Mouse (Mus musculus): ENCODE data around the gene Slc44a5. TPM values are rescaled to one million over a fixed set of nuclear protein-coding genes. Genes with fewer than 3 reads are reported as not detected.
A peak's percentile ranks its signal among the peaks of the same experiment; 100 is the strongest.

The Slc44a5 gene
- total RNA-seq, 2 experiments from 2014 or later = not detected

- ATAC-seq (replicated peaks; ENCODE audit: low FRiP score, poor library complexity, severe bottlenecking) = peak; percentile 89
These were observed 118.5 kb downstream of the Slc44a5 start for GRCm38 (mm10) chr3:154091468-154092338.

DNA sequence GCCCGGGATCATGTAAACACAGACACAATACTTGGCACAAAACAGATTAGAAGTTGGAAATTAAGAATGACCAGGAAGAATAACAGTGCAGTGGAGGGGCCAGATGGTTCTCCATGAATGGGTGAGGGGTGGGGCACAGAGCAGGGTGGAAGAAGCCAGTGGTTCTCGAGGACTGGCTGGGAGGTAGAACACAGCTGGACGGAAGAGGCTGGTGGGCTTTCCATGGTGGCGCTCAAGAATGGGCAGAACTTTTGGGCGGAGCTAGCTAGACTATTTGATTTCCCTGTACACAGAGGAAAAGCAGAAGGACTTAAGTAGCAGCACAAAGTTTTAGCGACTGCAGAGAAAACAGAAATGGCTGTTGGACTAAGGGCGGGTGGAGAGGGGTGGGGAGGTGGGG is 119.2 kb downstream of the Slc44a5 start:
- ATAC-seq (replicated peaks; ENCODE audit: low FRiP score, poor library complexity, severe bottlenecking) = peak; percentile 29

GRCm38 (mm10) chr3:154093745-154094322 is 120.6 kb downstream of the Slc44a5 start:
- no peak for ATAC-seq (replicated peaks; ENCODE audit: low FRiP score, poor library complexity, severe bottlenecking)

DNA sequence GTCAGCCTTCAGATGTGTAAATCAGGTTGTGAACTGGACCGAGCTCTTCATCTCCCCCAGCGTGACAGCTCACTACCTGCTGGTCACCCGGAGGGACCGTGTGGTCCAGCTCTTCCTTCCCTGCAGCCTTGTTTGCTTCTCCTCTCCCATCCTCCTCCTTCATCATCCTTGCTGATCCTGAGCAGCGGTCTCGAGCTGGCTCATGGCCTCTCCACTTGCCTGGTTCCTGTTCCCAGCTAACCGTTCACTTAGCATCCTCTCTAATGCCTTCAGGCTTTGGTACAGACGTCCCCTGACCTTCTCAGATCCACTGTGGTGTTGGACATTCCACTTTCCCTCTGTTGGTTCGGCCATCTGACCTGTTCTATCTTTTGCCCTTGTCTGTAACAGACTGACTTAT is 128.4 kb downstream of the Slc44a5 start:
- ATAC-seq (replicated peaks; ENCODE audit: low FRiP score, poor library complexity, severe bottlenecking) = no peak

DNA sequence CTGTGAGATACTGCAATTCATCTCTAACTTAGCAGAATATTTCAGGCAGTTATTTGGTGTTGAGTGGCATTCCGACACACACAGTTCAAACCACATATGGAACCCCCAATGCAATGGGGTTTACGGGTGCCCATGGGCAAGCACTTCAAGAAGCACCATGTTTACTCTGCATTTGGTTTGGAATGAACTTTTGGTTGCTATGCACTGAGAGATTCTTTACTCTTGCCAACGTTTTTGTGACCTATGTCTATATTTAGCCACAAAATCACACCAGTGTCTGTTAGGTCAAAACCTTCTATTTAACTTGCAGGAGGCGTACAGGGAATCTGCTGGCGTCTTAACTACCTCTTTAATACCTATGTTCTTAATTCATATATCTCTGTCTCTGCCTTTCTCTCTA is 137.3 kb downstream of the Slc44a5 start:
- no peak for ATAC-seq (replicated peaks; ENCODE audit: low FRiP score, poor library complexity, severe bottlenecking)

GRCm38 (mm10) chr3:154111221-154111620 is 138.0 kb downstream of the Slc44a5 start:
- no peak for ATAC-seq (replicated peaks; ENCODE audit: low FRiP score, poor library complexity, severe bottlenecking)

DNA sequence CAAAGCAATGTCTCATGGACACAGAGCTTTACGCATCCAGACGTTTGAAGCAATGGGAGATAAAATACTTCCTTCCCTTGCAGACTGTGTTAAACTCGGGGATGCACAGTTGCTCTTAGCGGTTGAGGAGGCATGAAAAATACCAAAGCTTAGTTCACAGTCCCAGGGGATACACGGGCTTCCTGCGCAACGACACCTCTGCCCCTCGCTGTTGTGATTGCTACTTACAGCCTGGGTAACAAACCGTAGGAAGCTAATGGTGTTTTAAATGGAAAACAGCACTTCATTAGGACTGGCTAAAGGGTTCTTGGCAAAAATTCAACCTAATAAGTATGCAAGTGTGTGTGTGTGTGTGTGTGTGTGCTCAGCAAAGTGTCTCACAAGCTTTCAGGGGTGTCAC is 141.8 kb downstream of the Slc44a5 start:
- no peak for ATAC-seq (replicated peaks; ENCODE audit: low FRiP score, poor library complexity, severe bottlenecking)

DNA sequence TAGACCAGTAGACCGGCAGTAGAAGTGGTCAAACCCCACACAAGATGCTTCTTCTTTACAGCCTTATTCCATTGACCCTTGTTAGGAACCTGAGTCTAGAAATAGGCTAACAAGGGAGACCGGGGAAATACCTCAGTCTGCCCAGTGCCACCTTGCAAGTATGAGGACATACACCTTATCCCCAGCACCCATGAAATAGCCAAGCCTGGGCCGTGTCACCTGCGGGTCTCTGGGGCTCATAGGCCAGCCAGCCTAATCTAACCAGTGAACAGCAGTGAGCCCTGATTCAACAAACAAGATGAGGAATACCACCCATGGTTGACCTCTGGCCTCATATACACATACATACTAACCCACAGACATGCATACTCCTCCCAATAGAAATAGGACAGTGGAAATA is 142.2 kb downstream of the Slc44a5 start:
- no peak for ATAC-seq (replicated peaks; ENCODE audit: low FRiP score, poor library complexity, severe bottlenecking)

GRCm38 (mm10) chr3:154116000-154116399 is 142.8 kb downstream of the Slc44a5 start:
- ATAC-seq (replicated peaks; ENCODE audit: low FRiP score, poor library complexity, severe bottlenecking) = no peak

DNA sequence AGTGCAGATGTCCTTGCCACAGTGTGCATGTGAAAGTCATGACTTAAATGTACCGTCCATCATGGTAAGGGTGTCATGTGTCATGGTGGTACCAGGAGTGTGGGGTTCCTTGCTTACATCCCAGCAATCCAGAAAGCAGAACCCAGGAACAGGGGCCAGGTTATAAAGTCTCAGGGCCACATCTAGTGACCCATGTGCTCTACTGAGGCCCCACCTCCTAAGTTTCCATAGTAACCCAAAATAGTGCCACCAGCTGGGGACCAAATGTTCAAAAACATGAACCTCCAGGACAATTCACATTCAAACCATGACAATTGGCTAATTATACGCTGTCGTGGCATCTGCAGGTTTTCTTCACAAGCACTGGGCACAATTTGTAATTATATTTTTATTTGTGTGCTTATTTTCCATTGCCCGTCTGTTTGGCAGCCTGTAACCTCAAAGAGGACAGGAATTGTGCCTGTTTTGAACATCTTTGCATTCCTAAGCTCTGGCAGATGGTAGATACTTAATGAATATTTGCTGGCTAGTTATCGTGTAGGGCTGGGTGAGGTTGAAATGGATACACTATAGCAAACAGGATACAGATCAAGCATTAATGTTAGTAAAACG is 145.9 kb downstream of the Slc44a5 start:
- ATAC-seq (replicated peaks; ENCODE audit: low FRiP score, poor library complexity, severe bottlenecking) = no peak

DNA sequence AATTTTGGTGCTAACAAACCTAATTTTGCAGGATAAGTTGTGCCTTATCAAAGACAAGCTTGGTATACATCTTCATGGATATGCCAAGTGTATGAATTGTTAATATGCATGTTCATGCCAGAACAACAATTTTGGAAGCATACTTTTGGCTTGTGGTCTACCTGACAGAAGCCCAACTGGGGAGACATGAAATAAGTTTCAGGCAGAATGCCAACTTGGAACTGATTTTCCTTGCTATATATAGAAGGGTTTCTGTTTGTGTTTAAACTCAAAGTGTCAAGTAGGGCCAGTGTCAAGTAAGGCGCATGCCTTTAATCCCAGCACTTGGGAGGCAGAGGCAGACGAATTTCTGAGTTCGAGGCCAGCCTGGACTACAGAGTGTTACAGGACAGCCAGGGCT is 149.3 kb downstream of the Slc44a5 start:
- no peak for ATAC-seq (replicated peaks; ENCODE audit: low FRiP score, poor library complexity, severe bottlenecking)

DNA sequence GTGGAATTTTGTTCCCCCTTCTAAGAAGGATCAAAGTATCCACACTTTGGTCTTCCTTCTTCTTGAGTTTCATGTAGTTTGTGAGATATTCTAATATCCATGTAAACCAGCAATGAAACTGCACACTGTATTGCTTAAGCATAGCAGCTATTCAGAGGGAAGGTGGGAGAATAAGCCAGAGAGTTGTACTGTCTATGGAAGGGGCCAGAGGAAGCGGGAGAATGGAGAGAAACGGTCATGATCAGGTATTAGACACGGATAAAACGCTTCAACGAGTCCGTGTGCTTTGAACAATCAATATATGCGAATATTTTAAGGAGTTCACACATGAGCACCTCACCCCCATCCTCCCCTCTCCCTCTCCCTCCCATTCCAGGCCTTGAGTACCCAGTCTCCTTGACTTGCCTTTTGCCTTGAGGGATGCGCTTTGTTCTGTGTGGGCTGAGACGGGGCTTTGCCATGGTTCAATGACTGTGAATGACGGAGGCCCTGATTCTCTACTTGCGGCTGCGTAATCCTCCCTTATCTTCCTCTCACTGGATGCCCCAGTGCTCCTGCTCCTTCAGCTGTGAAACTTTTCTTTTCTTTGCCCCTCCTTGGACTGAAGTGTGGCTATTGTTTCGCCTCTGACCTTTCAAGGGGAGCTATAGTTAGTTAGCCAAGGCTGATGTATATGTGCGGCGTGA is 151.8 kb downstream of the Slc44a5 start:
- ATAC-seq (replicated peaks; ENCODE audit: low FRiP score, poor library complexity, severe bottlenecking) = no peak

- ATAC-seq (replicated peaks; ENCODE audit: low FRiP score, poor library complexity, severe bottlenecking) = no peak
These were observed 152.6 kb downstream of the Slc44a5 start for GRCm38 (mm10) chr3:154125768-154126376.

DNA sequence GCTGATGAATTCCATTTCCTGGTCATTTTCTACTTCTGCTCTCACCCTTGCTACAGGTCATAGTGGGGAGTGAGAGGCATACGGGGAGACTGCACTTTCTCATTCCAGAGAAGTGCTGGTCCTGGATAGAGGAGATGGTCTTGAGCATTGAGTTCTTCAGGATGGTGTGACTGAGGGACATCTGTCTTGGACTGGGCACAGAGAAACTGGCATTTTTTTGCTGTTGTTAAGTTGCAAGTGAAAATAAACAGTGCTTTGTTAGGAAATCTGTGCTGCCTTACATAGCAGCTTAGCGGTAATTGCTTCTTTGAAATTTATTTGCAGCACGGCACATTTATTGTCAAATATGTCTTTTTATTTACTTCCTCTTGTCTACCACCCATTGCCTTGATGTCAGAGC is 154.0 kb downstream of the Slc44a5 start:
- no peak for ATAC-seq (replicated peaks; ENCODE audit: low FRiP score, poor library complexity, severe bottlenecking)

GRCm38 (mm10) chr3:154129036-154129435 is 155.8 kb downstream of the Slc44a5 start:
- ATAC-seq (replicated peaks; ENCODE audit: low FRiP score, poor library complexity, severe bottlenecking) = no peak

DNA sequence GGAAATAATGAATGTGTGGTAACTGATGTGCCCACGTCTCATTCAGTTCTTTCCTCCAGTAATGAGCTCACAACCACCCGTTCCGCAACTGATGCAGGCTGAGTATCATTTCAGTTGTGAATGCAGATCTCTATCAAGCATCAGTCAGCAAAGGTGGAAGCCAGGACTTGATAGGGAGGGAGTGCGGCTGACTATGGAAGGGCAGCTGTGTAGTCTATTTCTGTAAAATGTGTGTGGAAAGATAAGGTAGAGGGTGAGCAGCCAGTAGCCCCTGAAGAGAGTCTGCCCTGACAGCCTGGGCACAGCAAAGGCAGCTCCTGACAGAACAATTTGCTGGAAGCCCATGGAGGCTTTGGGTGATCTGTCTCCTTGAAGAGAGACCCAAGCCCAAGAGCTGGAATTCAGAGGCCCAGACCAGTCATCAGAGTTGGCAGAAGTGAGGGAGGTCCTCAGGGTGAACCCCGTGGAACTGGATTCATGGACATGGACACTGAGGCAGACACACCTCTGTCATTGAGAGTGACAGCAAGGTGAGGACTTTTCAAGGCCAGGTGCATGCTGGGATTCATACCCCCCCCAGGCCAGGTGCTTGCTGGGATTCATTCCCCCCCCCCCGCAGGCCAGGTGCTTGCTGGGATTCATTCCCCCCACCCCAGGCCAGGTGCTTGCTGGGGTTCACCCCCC is 157.3 kb downstream of the Slc44a5 start:
- ATAC-seq (replicated peaks; ENCODE audit: low FRiP score, poor library complexity, severe bottlenecking) = no peak

DNA sequence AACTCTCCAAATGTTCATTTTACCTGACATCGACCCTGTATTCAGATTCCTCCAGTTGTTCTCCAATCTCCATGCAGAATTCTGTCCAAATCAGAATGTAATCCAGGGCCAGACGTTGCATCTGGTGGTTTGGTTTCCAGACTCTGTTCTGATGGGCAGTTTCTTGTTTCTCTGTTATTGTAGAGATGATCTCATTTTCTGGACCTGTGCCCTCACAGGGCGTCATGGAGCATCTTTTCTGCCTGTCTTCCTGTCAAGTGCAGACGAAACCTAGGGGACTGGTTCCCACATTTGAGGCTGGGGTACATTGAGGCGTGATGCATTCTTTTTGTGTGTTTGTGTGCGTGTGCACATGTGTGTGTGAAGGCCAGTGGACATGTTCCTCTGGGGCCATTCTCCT is 160.8 kb downstream of the Slc44a5 start:
- ATAC-seq (replicated peaks; ENCODE audit: low FRiP score, poor library complexity, severe bottlenecking) = no peak

DNA sequence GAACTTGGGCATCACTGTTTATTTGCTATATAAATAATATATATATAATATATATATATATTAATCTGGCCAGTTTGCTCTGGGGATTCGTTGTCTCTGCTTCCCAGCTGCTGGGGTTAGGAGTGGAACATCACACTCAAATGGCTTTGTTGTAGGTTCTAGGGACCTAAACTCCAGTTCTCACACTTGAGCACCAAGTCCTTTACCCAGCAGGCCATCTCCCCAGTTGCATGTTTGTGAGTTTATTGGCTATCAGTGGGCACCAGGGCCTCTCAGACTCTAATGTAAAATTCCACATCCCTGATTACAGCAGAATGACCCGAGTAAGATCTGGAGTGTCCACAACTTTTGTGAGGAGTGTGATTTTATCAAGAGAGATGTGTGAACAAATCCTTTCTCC is 161.5 kb downstream of the Slc44a5 start:
- ATAC-seq (replicated peaks; ENCODE audit: low FRiP score, poor library complexity, severe bottlenecking) = no peak

DNA sequence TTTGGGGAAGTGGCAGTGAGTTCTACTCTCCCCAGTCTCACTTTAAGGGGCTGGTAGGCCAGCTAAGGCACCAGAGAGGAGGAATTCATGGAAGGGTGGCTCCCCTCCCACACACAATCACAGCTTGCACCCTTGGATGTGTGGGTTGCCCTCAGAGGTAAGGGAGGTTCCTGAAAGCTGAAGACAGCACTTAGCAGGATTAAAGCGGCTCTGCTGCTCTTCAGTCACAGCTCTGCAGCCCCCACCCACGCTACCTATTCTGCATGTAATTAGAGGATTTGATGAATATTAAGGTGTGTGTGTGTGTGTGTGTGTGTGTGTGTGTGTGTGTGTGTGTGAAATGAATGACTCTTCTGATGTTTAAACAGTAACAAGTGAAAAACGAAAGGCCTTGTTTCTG is 163.3 kb downstream of the Slc44a5 start:
- ATAC-seq (replicated peaks; ENCODE audit: low FRiP score, poor library complexity, severe bottlenecking) = no peak

- ATAC-seq (replicated peaks; ENCODE audit: low FRiP score, poor library complexity, severe bottlenecking) = no peak
These were observed 168.1 kb downstream of the Slc44a5 start for GRCm38 (mm10) chr3:154141346-154141745.
